Mouse (Mus musculus): Measurements from ENCODE around the gene Syce2. TPM values are rescaled to one million over a fixed set of nuclear protein-coding genes. Genes with fewer than 3 reads are reported as not detected.
"Not testable (repeated sequence)": the region's sequence is repeated elsewhere in the genome, so short reads cannot be mapped to it uniquely, and the experiment has no call there.

Syce2 gene
- total RNA-seq, 1 experiment from 2014 or later = 2.9 TPM

- ATAC-seq (replicated peaks; ENCODE audit: insufficient number of reproducible peaks, low FRiP score, low TSS enrichment, poor library complexity, severe bottlenecking) = no peak
Observed at GRCm38 (mm10) chr8:84889141-84889540, 17.2 kb downstream of the Syce2 start.

GRCm38 (mm10) chr8:84892993-84893708, 21.2 kb downstream of the Syce2 start:
- no peak for ATAC-seq (replicated peaks; ENCODE audit: insufficient number of reproducible peaks, low FRiP score, low TSS enrichment, poor library complexity, severe bottlenecking)

- peak; percentile 97 for ATAC-seq (replicated peaks; ENCODE audit: insufficient number of reproducible peaks, low FRiP score, low TSS enrichment, poor library complexity, severe bottlenecking)
Observed at GRCm38 (mm10) chr8:84893709-84894134, 21.8 kb downstream of the Syce2 start, which contains the start of gene Gcdh. Gcdh (minus strand) TSS chr8:84893921.

- no peak for ATAC-seq (replicated peaks; ENCODE audit: insufficient number of reproducible peaks, low FRiP score, low TSS enrichment, poor library complexity, severe bottlenecking)
Observed at GRCm38 (mm10) chr8:84895963-84896362, 24.1 kb downstream of the Syce2 start.

GRCm38 (mm10) chr8:84901071-84901470, 29.2 kb downstream of the Syce2 start:
- no peak for ATAC-seq (replicated peaks; ENCODE audit: insufficient number of reproducible peaks, low FRiP score, low TSS enrichment, poor library complexity, severe bottlenecking)

- no peak for ATAC-seq (replicated peaks; ENCODE audit: insufficient number of reproducible peaks, low FRiP score, low TSS enrichment, poor library complexity, severe bottlenecking)
Observed at GRCm38 (mm10) chr8:84901752-84902151, 29.8 kb downstream of the Syce2 start, which contains the start of gene Klf1. Klf1 (plus strand) TSS chr8:84901928.

- ATAC-seq (replicated peaks; ENCODE audit: insufficient number of reproducible peaks, low FRiP score, low TSS enrichment, poor library complexity, severe bottlenecking) = no peak
Observed at GRCm38 (mm10) chr8:84902367-84902919, 30.5 kb downstream of the Syce2 start.

- peak; percentile 64 for ATAC-seq (replicated peaks; ENCODE audit: insufficient number of reproducible peaks, low FRiP score, low TSS enrichment, poor library complexity, severe bottlenecking)
Observed at GRCm38 (mm10) chr8:84902920-84903661, 31.2 kb downstream of the Syce2 start.

- no peak for ATAC-seq (replicated peaks; ENCODE audit: insufficient number of reproducible peaks, low FRiP score, low TSS enrichment, poor library complexity, severe bottlenecking)
Observed at GRCm38 (mm10) chr8:84904351-84904750, 32.4 kb downstream of the Syce2 start.

GRCm38 (mm10) chr8:84907037-84907436, 35.1 kb downstream of the Syce2 start:
- ATAC-seq (replicated peaks; ENCODE audit: insufficient number of reproducible peaks, low FRiP score, low TSS enrichment, poor library complexity, severe bottlenecking) = no peak

GRCm38 (mm10) chr8:84907493-84907892, 35.6 kb downstream of the Syce2 start:
- ATAC-seq (replicated peaks; ENCODE audit: insufficient number of reproducible peaks, low FRiP score, low TSS enrichment, poor library complexity, severe bottlenecking) = no peak

- ATAC-seq (replicated peaks; ENCODE audit: insufficient number of reproducible peaks, low FRiP score, low TSS enrichment, poor library complexity, severe bottlenecking) = not testable (repeated sequence)
Observed at GRCm38 (mm10) chr8:84907979-84908378, 36.1 kb downstream of the Syce2 start.

- peak; percentile 92 for ATAC-seq (replicated peaks; ENCODE audit: insufficient number of reproducible peaks, low FRiP score, low TSS enrichment, poor library complexity, severe bottlenecking)
Observed at GRCm38 (mm10) chr8:84908421-84909161, 36.7 kb downstream of the Syce2 start, which contains the start of gene Dnase2a. Dnase2a (plus strand) TSS chr8:84908560.

- no peak for ATAC-seq (replicated peaks; ENCODE audit: insufficient number of reproducible peaks, low FRiP score, low TSS enrichment, poor library complexity, severe bottlenecking)
Observed at GRCm38 (mm10) chr8:84909162-84909767, 37.4 kb downstream of the Syce2 start.

GRCm38 (mm10) chr8:84909949-84910348, 38.0 kb downstream of the Syce2 start:
- no peak for ATAC-seq (replicated peaks; ENCODE audit: insufficient number of reproducible peaks, low FRiP score, low TSS enrichment, poor library complexity, severe bottlenecking)

- ATAC-seq (replicated peaks; ENCODE audit: insufficient number of reproducible peaks, low FRiP score, low TSS enrichment, poor library complexity, severe bottlenecking) = no peak
Observed at GRCm38 (mm10) chr8:84910551-84910950, 38.6 kb downstream of the Syce2 start.

GRCm38 (mm10) chr8:84911854-84912253, 39.9 kb downstream of the Syce2 start:
- ATAC-seq (replicated peaks; ENCODE audit: insufficient number of reproducible peaks, low FRiP score, low TSS enrichment, poor library complexity, severe bottlenecking) = no peak

- ATAC-seq (replicated peaks; ENCODE audit: insufficient number of reproducible peaks, low FRiP score, low TSS enrichment, poor library complexity, severe bottlenecking) = no peak
Observed at GRCm38 (mm10) chr8:84912391-84912790, 40.5 kb downstream of the Syce2 start.
